Mouse (Mus musculus) left cerebral cortex, postnatal 25 days (tissue): ENCODE measurements around the gene Msi1. TPM values are rescaled to one million over a fixed set of nuclear protein-coding genes. Genes with fewer than 3 reads are reported as not detected.

ENCODE experiments used
- total RNA-seq, 2 experiments: library from RNA; stranded (reverse); gene quantifications; 2 replicates each; pipeline ENCODE4 v1.2.3; 2021

Gene Msi1
- total RNA-seq, 2 experiments from 2014 or later = 45.2 to 49.2 TPM

Other genes with a start within 250 kb of the Msi1 start
- gene Cabp1, start 235.2 kb upstream of the Msi1 start, total RNA-seq = 100 to 1,000 TPM; 295 to 302 TPM
- 100 to 1,000 TPM; 104 to 110 TPM for gene Pop5, start 193.8 kb upstream of the Msi1 start, total RNA-seq
- 100 to 1,000 TPM; 248 to 266 TPM for gene Rnf10, start 156.7 kb upstream of the Msi1 start, total RNA-seq
- gene Coq5, start 149.9 kb upstream of the Msi1 start, total RNA-seq = 10 to 100 TPM; 39.3 to 39.7 TPM
- 100 to 1,000 TPM; 713 to 752 TPM for gene Dynll1, start 128.6 kb upstream of the Msi1 start, total RNA-seq
- gene Srsf9, start 102.4 kb upstream of the Msi1 start, total RNA-seq = 10 to 100 TPM; 71.0 to 77.6 TPM
- 10 to 100 TPM; 19.9 to 20.9 TPM for gene Gatc, start 88.4 kb upstream of the Msi1 start, total RNA-seq
- gene Triap1, start 88.4 kb upstream of the Msi1 start, total RNA-seq = 10 to 100 TPM; 27.0 to 29.0 TPM
- 100 to 1,000 TPM; 793 to 810 TPM for gene Cox6a1, start 80.6 kb upstream of the Msi1 start, total RNA-seq
- not detected for gene Pla2g1b, start 36.7 kb downstream of the Msi1 start, total RNA-seq
- gene Sirt4, start 55.1 kb downstream of the Msi1 start, total RNA-seq = 10 to 100 TPM; 31.1 to 34.0 TPM
- 10 to 100 TPM; 19.9 to 21.0 TPM for gene Pxn, start 77.1 kb downstream of the Msi1 start, total RNA-seq
- gene Rplp0, start 129.9 kb downstream of the Msi1 start, total RNA-seq = 100 to 1,000 TPM; 208 to 218 TPM
- gene Gcn1l1, start 135.7 kb downstream of the Msi1 start, total RNA-seq = 10 to 100 TPM; 61.4 to 75.7 TPM
- gene Rab35, start 202.3 kb downstream of the Msi1 start, total RNA-seq = 10 to 100 TPM; 86.0 to 96.7 TPM